Mouse (Mus musculus): ENCODE measurements around the gene Itpr1. TPM values are rescaled to one million over a fixed set of nuclear protein-coding genes. Genes with fewer than 3 reads are reported as not detected.

Gene Itpr1
- total and polyA plus RNA-seq, 2 experiments, result 6.9 to 55.0 TPM

- Histone ChIP-seq H3K36me3 (ENCODE audit: control insufficient read depth, insufficient read depth, low read length) (peaks cover 43% of the 10 kb centered on the region), H3K79me2 (ENCODE audit: control insufficient read depth, insufficient read depth, low read length) (no peaks in the 10 kb centered on the region), H3K27ac (replicated peaks; ENCODE audit: insufficient read depth, low read depth, low read length) (no peak overlapping the region), H3K4me1 (ENCODE audit: control insufficient read depth, insufficient read depth, low read length) (no peaks in the 10 kb centered on the region), H3K9ac (ENCODE audit: low read depth, low read length) (no peak overlapping the region), H3K27me3 (ENCODE audit: control insufficient read depth, insufficient read depth, low read length) (no peaks in the 10 kb centered on the region), H3K4me3 (ENCODE audit: insufficient read depth, low read depth, low read length) (no peak overlapping the region)
- 87% methylated on average over 6 of the region's 6 CpGs for WGBS
- DNase-seq (ENCODE audit: extremely low read depth, low read depth, low spot score), result no peak
- no peak for TF ChIP-seq POLR2A (IDR thresholded peaks at IDR 0.05; ENCODE audit: extremely low read depth, insufficient read depth, low read length)
These were observed 336.6 kb downstream of the Itpr1 start for GRCm38 (mm10) chr6:108549495-108549935.

GRCm38 (mm10) chr6:108551725-108552620 is 339.1 kb downstream of the Itpr1 start:
- Histone ChIP-seq H3K36me3 (ENCODE audit: control insufficient read depth, insufficient read depth, low read length) (peaks cover 34% of the 10 kb centered on the region), H3K27me3 (ENCODE audit: control insufficient read depth, insufficient read depth, low read length) (no peaks in the 10 kb centered on the region), H3K27ac (replicated peaks; ENCODE audit: insufficient read depth, low read depth, low read length) (no peak overlapping the region), H3K4me3 (ENCODE audit: insufficient read depth, low read depth, low read length) (no peak overlapping the region), H3K4me1 (ENCODE audit: control insufficient read depth, insufficient read depth, low read length) (no peaks in the 10 kb centered on the region), H3K9ac (ENCODE audit: low read depth, low read length) (no peak overlapping the region), H3K79me2 (ENCODE audit: control insufficient read depth, insufficient read depth, low read length) (no peaks in the 10 kb centered on the region)
- 97% methylated on average over 12 of the region's 12 CpGs for WGBS
- DNase-seq (ENCODE audit: extremely low read depth, low read depth, low spot score), result no peak
- TF ChIP-seq CTCF (IDR thresholded peaks at IDR 0.05; ENCODE audit: low read depth, low read length), result no peak
- TF ChIP-seq POLR2A (IDR thresholded peaks at IDR 0.05; ENCODE audit: extremely low read depth, insufficient read depth, low read length), result no peak

GRCm38 (mm10) chr6:108553013-108553412 is 340.1 kb downstream of the Itpr1 start:
- DNase-seq (ENCODE audit: extremely low read depth, low read depth, low spot score), result no peak
- H3K36me3 ChIP-seq (ENCODE audit: control insufficient read depth, insufficient read depth, low read length), result peaks cover 32% of the 10 kb centered on the region
- H3K27ac ChIP-seq (replicated peaks; ENCODE audit: insufficient read depth, low read depth, low read length), result no peak overlapping the region
- no peaks in the 10 kb centered on the region for H3K4me1 ChIP-seq (ENCODE audit: control insufficient read depth, insufficient read depth, low read length)
- H3K27me3 ChIP-seq (ENCODE audit: control insufficient read depth, insufficient read depth, low read length), result no peaks in the 10 kb centered on the region
- H3K4me3 ChIP-seq (ENCODE audit: insufficient read depth, low read depth, low read length), result no peak overlapping the region
- TF ChIP-seq CTCF (IDR thresholded peaks at IDR 0.05; ENCODE audit: low read depth, low read length) (no peak), POLR2A (IDR thresholded peaks at IDR 0.05; ENCODE audit: extremely low read depth, insufficient read depth, low read length) (no peak)
- WGBS, result 88% methylated on average over 3 of the region's 3 CpGs
- no peak overlapping the region for H3K9ac ChIP-seq (ENCODE audit: low read depth, low read length)
- no peaks in the 10 kb centered on the region for H3K79me2 ChIP-seq (ENCODE audit: control insufficient read depth, insufficient read depth, low read length)

- TF ChIP-seq POLR2A (IDR thresholded peaks at IDR 0.05; ENCODE audit: extremely low read depth, insufficient read depth, low read length), result no peak
- TF ChIP-seq CTCF (IDR thresholded peaks at IDR 0.05; ENCODE audit: low read depth, low read length), result no peak
- no peak overlapping the region for H3K4me3 ChIP-seq (ENCODE audit: insufficient read depth, low read depth, low read length)
- 97% methylated on average over 4 of the region's 4 CpGs for WGBS
- no peak for DNase-seq (ENCODE audit: extremely low read depth, low read depth, low spot score)
- peaks cover 31% of the 10 kb centered on the region for H3K36me3 ChIP-seq (ENCODE audit: control insufficient read depth, insufficient read depth, low read length)
- H3K9ac ChIP-seq (ENCODE audit: low read depth, low read length), result no peak overlapping the region
- no peaks in the 10 kb centered on the region for H3K27me3 ChIP-seq (ENCODE audit: control insufficient read depth, insufficient read depth, low read length)
- H3K79me2 ChIP-seq (ENCODE audit: control insufficient read depth, insufficient read depth, low read length), result no peaks in the 10 kb centered on the region
- no peaks in the 10 kb centered on the region for H3K4me1 ChIP-seq (ENCODE audit: control insufficient read depth, insufficient read depth, low read length)
- H3K27ac ChIP-seq (replicated peaks; ENCODE audit: insufficient read depth, low read depth, low read length), result no peak overlapping the region
These were observed 340.6 kb downstream of the Itpr1 start for GRCm38 (mm10) chr6:108553536-108553935.

- H3K9ac ChIP-seq (ENCODE audit: low read depth, low read length), result no peak overlapping the region
- H3K36me3 ChIP-seq (ENCODE audit: control insufficient read depth, insufficient read depth, low read length), result peaks cover 28% of the 10 kb centered on the region
- TF ChIP-seq CTCF (IDR thresholded peaks at IDR 0.05; ENCODE audit: low read depth, low read length) (no peak), POLR2A (IDR thresholded peaks at IDR 0.05; ENCODE audit: extremely low read depth, insufficient read depth, low read length) (no peak)
- H3K4me1 ChIP-seq (ENCODE audit: control insufficient read depth, insufficient read depth, low read length), result no peaks in the 10 kb centered on the region
- WGBS, result 91% methylated on average over 4 of the region's 4 CpGs
- no peak overlapping the region for H3K4me3 ChIP-seq (ENCODE audit: insufficient read depth, low read depth, low read length)
- DNase-seq (ENCODE audit: extremely low read depth, low read depth, low spot score), result no peak
- H3K27me3 ChIP-seq (ENCODE audit: control insufficient read depth, insufficient read depth, low read length), result no peaks in the 10 kb centered on the region
- H3K79me2 ChIP-seq (ENCODE audit: control insufficient read depth, insufficient read depth, low read length), result no peaks in the 10 kb centered on the region
- no peak overlapping the region for H3K27ac ChIP-seq (replicated peaks; ENCODE audit: insufficient read depth, low read depth, low read length)
These were observed 341.5 kb downstream of the Itpr1 start for GRCm38 (mm10) chr6:108554389-108554788.

- H3K9ac ChIP-seq (ENCODE audit: low read depth, low read length), result no peak overlapping the region
- H3K4me3 ChIP-seq (ENCODE audit: insufficient read depth, low read depth, low read length), result no peak overlapping the region
- H3K27me3 ChIP-seq (ENCODE audit: control insufficient read depth, insufficient read depth, low read length), result no peaks in the 10 kb centered on the region
- no peaks in the 10 kb centered on the region for H3K79me2 ChIP-seq (ENCODE audit: control insufficient read depth, insufficient read depth, low read length)
- 84% methylated on average over 5 of the region's 5 CpGs for WGBS
- H3K4me1 ChIP-seq (ENCODE audit: control insufficient read depth, insufficient read depth, low read length), result no peaks in the 10 kb centered on the region
- peaks cover 28% of the 10 kb centered on the region for H3K36me3 ChIP-seq (ENCODE audit: control insufficient read depth, insufficient read depth, low read length)
- DNase-seq (ENCODE audit: extremely low read depth, low read depth, low spot score), result no peak
- H3K27ac ChIP-seq (replicated peaks; ENCODE audit: insufficient read depth, low read depth, low read length), result no peak overlapping the region
- TF ChIP-seq CTCF (IDR thresholded peaks at IDR 0.05; ENCODE audit: low read depth, low read length) (no peak), POLR2A (IDR thresholded peaks at IDR 0.05; ENCODE audit: extremely low read depth, insufficient read depth, low read length) (no peak)
These were observed 342.0 kb downstream of the Itpr1 start for GRCm38 (mm10) chr6:108554878-108555277.
